Mouse (Mus musculus) kidney, adult 18-20 months (tissue): ENCODE data around the gene Vmn1r227.

Source experiments
- DNase-seq: peaks from one replicate; pipeline ENCODE4 v3.0.0; 2021

Gene Vmn1r227

DNA sequence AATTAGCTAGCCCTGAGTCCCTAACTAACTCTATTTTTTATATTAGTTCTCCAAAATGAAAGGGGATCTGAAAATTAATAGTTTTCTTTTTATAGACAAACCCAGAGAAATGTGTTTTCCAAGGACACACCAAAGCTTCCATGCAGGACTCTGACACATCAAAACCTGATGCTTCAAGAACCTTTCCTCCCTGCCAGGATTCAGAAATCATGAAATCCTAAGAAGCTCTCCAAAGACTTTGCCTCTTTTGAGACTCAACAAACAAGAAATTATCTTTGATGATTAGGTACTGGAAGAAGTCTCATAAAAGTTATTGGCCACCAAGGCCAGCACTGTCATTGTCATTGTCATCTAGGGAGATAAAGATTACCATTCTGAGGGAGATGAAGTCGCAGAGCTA lies at the start of gene Vmn1r227:
Gene Vmn1r227, plus strand, starts transcription at position 301 of the 400 bp plus-strand sequence.
- DNase-seq = no peak

DNA sequence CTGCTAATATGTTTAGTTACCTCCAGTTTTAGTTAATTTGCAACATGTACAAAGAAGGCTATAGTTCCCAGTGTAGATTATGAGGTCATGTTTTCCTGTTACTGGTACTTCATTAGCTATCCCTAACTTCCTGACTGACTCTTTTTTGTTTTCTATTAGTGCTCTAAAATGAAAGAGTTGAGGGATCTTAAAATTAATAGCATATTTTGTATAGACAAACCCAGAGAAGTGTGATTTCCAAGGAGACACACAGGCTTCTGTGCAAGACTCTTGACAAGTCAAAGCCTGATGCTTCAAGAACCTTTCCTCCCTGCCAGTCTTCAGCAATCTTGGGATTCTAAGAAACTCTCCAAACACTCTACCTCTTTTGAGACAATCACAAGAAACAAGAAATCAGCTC lies 47.1 kb upstream of the Vmn1r227 start, which contains the start of gene Vmn1r226:
Gene Vmn1r226, plus strand, starts transcription at position 301 of the 400 bp plus-strand sequence.
- DNase-seq = no peak

DNA sequence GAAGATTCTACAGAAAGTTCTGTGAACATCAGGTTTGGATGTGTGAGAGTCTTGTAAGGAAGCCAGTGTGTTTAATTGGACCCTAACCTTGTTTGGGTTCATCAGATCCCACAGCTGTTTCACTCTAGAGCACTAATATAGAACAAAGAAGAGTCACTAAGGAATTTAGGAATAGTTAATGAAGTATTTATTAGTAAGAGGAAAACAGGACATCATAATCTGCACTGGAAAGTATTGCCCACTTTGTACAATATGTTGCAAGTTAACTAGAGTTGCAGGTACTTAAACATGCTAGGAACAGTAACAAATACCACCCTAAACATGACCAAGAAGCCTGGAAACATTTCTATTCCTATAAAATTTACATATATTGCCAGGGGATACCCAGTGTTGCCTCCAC lies 56.4 kb downstream of the Vmn1r227 start, which contains the start of gene Vmn1r228:
Gene Vmn1r228, minus strand, starts transcription at position 101 of the 400 bp plus-strand sequence.
- DNase-seq = no peak
